Mouse (Mus musculus) heart, adult 2 months (tissue): ENCODE measurements at regions not wholly inside any gene's neighbourhood (a gene's known extent, or its start where the extent isn't known, plus 50 kb on each side); places are given as distances from the start of the nearest gene placed in this dataset.

ENCODE experiments used
- CTCF ChIP-seq: fragments of 200-600 bp; IDR thresholded peaks from 2 replicates; pipeline ENCODE4 v1.8.1; 2022; ENCODE audit warnings: antibody characterized with exemption, mild to moderate bottlenecking, moderate library complexity
- EP300 ChIP-seq: fragments of 200-500 bp; IDR thresholded peaks from 2 replicates; pipeline ENCODE4 v1.6.1; 2011; ENCODE audit warnings: low read depth, low read length, control low read depth; ENCODE audit not compliant: insufficient read depth
- POLR2A ChIP-seq: fragments of 200-500 bp; IDR thresholded peaks from 2 replicates; pipeline ENCODE4 v1.6.1; 2011; ENCODE audit warnings: mild to moderate bottlenecking, low read depth, low read length, control low read depth; ENCODE audit not compliant: insufficient read depth

DNA sequence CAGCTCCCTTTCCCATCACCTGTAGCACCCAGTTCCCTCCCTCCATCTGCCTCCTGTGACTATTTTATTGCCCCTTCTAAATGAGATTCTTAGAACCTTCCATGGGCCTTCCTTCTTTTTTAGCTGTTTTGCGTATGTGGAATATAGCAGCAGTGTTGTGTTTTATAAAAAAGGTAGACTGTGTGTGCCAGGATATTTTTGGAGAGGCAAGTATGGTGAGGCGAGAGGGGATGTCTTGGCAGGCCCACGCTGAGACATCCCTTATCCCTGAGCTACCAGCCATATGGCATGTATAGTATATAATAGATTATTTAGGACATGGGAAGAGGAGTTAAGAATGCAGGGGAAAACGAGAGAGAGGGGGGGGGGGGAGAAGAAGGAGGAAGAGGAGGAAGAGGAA lies 488.4 kb downstream of the Btbd3 start:
- TF ChIP-seq CTCF (no peak), POLR2A (no peak), EP300 (no peak)
